ENCODE assay signal across 8 mouse cellular contexts in genomic region chr16:62854191-62855068, GRCm38 (mm10). TPM values are rescaled to one million over a fixed set of nuclear protein-coding genes. Genes with fewer than 3 reads are reported as not detected.
DNase-seq lines count a peak whose midpoint lies in the region; ATAC-seq and TF ChIP-seq lines count a peak whose summit lies in the region.

Pros1 (plus strand) TSS chr16:62854307.

- peak within 1 kb of the TSS; percentile 76 for H3K4me2 ChIP-seq in hindbrain, embryonic 12.5 days (replicated peaks)

- H3K4me3 ChIP-seq in G1E (ENCODE audit: low read depth, low read length) = peak within 1 kb of the TSS; percentile 81
- H3K4me3 ChIP-seq in hindbrain, embryonic 12.5 days = peak within 1 kb of the TSS; percentile 55

- peak within 1 kb of the TSS; percentile 73 for H3K9ac ChIP-seq in hindbrain, embryonic 12.5 days

- peaks cover 36% of the 10 kb centered on the region for H3K4me1 ChIP-seq in G1E (ENCODE audit: insufficient read depth, low read depth, low read length)
- H3K4me1 ChIP-seq in hindbrain, embryonic 12.5 days = peaks cover 7% of the 10 kb centered on the region; the same call in 1 of the 2 replicates

- TF ChIP-seq CTCF in G1E (IDR thresholded peaks at IDR 0.05; ENCODE audit: low read depth, low read length) = no peak

- no peaks in the 10 kb centered on the region for H3K27me3 ChIP-seq in G1E (ENCODE audit: insufficient read depth, low read length)
- H3K27me3 ChIP-seq in hindbrain, embryonic 12.5 days = no peaks in the 10 kb centered on the region

- H3K9me3 ChIP-seq in G1E (replicated peaks) = no peaks in the 10 kb centered on the region
- no peaks in the 10 kb centered on the region for H3K9me3 ChIP-seq in hindbrain, embryonic 12.5 days (replicated peaks)

- H3K36me3 ChIP-seq in G1E (replicated peaks) = no peaks in the 10 kb centered on the region
- H3K36me3 ChIP-seq in hindbrain, embryonic 12.5 days = no peaks in the 10 kb centered on the region

- peak; percentile 55 for ATAC-seq in G1E (ENCODE audit: extremely low read depth, insufficient number of reproducible peaks, low FRiP score, poor library complexity, severe bottlenecking)
- ATAC-seq in hindbrain, embryonic 12.5 days (ENCODE audit: low FRiP score) = peak; percentile 94

- no peak within 1 kb of the TSS for H3K27ac ChIP-seq in hindbrain, embryonic 12.5 days

- WGBS in hindbrain, embryonic 12.5 days = 7% methylated on average over 29 of the region's 42 CpGs

- peak; percentile 79 for DNase-seq in G1E (ENCODE audit: low spot score)
- peak; percentile 30 to 38 for DNase-seq in cerebellum, adult 18-20 months
- DNase-seq in frontal cortex, postnatal 36 days (ENCODE audit: low spot score in 2 of 2) = peak; percentile 24 to 31
- DNase-seq in layer of hippocampus, postnatal 25 days (ENCODE audit: extremely low spot score in 1 of 2, low spot score in 1 of 2) = peak; percentile 17 to 31
- DNase-seq in lung, postnatal 4 days = peak; percentile 81 to 89
- peak; percentile 42 for DNase-seq in right cerebral cortex, adult 18-20 months
- DNase-seq in urinary bladder, postnatal 14 days (ENCODE audit: low spot score) = peak; percentile 57

RNA-seq across cellular contexts. Expression of gene Pros1, which starts in this region (rescaled TPM):
- total RNA-seq in G1E (2014; fragmentation: Nextera tagmentation) (13.8 and 16.9 TPM in 2 replicates), G1E (2017) (42.3 and 46.3 TPM in 2 replicates)
- polyA plus RNA-seq in G1E (2012) = 2.0 TPM in 2 replicates
- polyA plus RNA-seq in hindbrain, embryonic 12.5 days (2016; fragmentation: Nextera tagmentation; extraction: Ambion mirVana) = 20.1 and 22.4 TPM in 2 replicates
- 1 to 10 TPM; 7.3 to 8.9 TPM for total RNA-seq in layer of hippocampus, postnatal 25 days (2021)

Comparison
In these comparisons a context has a peak if more than half of its experiments do, and no peak if none do; other contexts are left out.
1. DNase-seq: peak in every context shown above with its lines; median percentile 85 in lung, postnatal 4 days; 79 in G1E; 57 in urinary bladder, postnatal 14 days; 42 in right cerebral cortex, adult 18-20 months; 34 in cerebellum, adult 18-20 months; 28 in frontal cortex, postnatal 36 days; 24 in layer of hippocampus, postnatal 25 days.